Mouse (Mus musculus): ENCODE data around the gene Slc10a1.

- no peak for TF ChIP-seq TCF12 (IDR thresholded peaks at IDR 0.05; ENCODE audit: low read depth, low read length)
- TF ChIP-seq EP300 (IDR thresholded peaks at IDR 0.05; ENCODE audit: low read depth in 1 of 2, low read length in 2 of 2) = no peak
- TF ChIP-seq POLR2A (IDR thresholded peaks at IDR 0.05; ENCODE audit: control insufficient read depth in 1 of 2, insufficient read depth in 1 of 2, low read depth in 1 of 2, low read length in 2 of 2, poor library complexity in 1 of 2) = no peak; a peak in 1 of 4 replicates
- TF ChIP-seq CTCF (IDR thresholded peaks at IDR 0.05 in 2 of 3, conservative IDR thresholded peaks at IDR 0.05 in 1 of 3; ENCODE audit: control insufficient read depth in 1 of 3, insufficient read depth in 1 of 3, low read depth in 2 of 3, low read length in 3 of 3, poor library complexity in 1 of 3, severe bottlenecking in 1 of 3) = no peak
- TF ChIP-seq USF2 (IDR thresholded peaks at IDR 0.05; ENCODE audit: borderline replicate concordance in 1 of 2, insufficient read depth in 1 of 2, low read depth in 1 of 2, low read length in 2 of 2) = no peak
- no peak for TF ChIP-seq POLR2AphosphoS2 (IDR thresholded peaks at IDR 0.05; ENCODE audit: low read length)
- no peak for TF ChIP-seq ZKSCAN1 (IDR thresholded peaks at IDR 0.05; ENCODE audit: low read depth, low read length)
- TF ChIP-seq USF1 (IDR thresholded peaks at IDR 0.05; ENCODE audit: low read depth, low read length) = no peak
- no peak for TF ChIP-seq MAX (IDR thresholded peaks at IDR 0.05; ENCODE audit: low read length)
- TF ChIP-seq TAL1 (IDR thresholded peaks at IDR 0.05; ENCODE audit: low read length) = no peak
- TF ChIP-seq GABPA (IDR thresholded peaks at IDR 0.05; ENCODE audit: low read depth, low read length) = no peak
Observed at GRCm38 (mm10) chr12:80939165-80939564, 29.3 kb downstream of the Slc10a1 start.

Measured in MEL (cell line).